Mouse (Mus musculus): ENCODE measurements around the gene Tifab.
"Not testable (repeated sequence)": the region's sequence is repeated elsewhere in the genome, so short reads cannot be mapped to it uniquely, and the experiment has no call there.

Tifab gene

DNA sequence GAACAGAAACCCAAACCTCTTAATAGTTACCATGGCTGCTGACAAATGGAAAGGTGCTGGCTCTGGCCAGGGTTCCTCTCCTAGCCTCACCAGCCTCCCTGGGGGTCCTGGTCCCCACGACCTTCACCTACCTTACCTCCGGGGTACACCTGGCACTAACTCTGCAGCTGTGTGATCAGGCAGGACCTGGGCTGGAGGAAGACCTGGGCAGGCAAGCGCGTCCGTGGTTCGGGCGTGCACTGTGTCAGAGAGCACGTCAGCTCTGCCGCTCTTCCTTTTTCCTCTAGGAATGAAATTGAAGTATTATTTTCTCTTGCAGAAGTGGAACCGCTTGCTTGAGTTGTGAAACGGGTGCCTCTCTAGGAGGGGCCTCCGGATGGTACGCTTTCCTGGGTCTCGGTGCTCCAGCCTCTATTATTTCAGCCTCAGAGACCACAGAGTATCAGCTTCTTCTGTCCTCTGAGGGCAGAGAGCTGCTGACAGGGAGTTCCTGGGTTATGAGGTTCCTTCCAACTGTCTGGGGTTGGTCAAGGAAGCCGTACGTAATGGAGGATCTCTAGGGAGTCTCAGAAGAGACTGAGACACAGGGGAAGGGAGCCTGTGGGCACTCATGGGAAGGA, at the start of gene Tifab:
Tifab (minus strand) TSS at position 470 of the 620 bp plus-strand sequence.
- no peak for DNase-seq (ENCODE audit: low read depth, low spot score)

DNA sequence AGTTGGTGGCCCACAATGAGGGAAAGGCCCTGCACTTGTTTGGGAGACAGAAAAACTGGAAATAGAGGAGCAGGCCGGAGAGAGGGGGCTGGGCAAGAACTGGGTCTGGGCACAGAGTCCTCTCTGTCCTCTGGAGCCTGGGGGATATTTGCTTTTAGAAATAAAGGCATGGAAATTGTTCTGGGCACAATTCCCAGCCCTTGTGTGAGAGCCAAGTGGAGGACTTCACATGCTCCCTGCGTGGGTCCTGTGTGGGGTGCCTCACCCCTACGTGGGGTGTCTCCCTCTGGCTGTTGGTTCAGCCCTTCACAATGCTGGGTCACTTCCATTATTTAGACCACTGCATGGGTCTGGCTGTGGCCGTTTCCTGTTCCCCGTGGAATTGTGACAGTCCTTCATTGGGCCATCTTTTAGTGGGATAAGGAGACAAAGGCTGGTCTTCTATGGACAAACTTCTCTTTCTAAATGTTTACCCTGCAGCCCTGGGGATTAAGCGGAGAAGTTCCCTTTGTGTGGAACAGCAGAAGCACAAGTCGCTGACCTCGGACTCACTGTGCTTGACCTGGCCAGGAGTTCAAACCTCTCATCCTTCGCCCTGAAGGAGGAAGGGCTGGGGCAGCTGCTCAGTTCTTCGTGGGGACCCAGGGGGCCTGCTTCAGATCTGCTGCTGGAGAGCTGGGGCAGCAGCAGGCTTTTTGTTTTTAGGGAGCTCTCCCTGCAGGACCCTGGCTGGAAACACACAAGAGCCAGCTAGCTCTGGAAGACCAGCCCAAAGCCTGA, 47.7 kb upstream of the Tifab start:
- DNase-seq (ENCODE audit: low read depth, low spot score), result no peak

DNA sequence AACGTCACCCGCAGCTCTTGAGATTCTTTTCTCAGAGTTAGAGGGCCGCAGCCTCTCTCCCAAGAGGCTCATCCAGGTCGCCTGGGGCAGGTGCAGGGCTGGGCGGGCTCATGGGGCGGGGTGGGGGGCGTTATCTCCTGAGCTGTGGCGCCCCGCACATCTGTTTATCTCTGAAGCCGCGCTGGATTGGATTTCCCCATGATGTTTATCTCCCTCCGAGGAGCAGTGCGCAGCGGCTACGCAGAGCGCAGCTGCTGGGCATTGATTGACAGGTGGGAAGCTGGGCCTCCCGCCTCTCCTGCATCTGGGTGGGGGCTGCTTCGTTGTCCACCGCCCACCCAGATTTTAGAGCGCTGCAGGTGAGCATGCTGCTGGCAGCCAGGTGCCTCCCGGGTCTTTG, 44.9 kb upstream of the Tifab start:
- DNase-seq (ENCODE audit: low read depth, low spot score), result no peak

DNA sequence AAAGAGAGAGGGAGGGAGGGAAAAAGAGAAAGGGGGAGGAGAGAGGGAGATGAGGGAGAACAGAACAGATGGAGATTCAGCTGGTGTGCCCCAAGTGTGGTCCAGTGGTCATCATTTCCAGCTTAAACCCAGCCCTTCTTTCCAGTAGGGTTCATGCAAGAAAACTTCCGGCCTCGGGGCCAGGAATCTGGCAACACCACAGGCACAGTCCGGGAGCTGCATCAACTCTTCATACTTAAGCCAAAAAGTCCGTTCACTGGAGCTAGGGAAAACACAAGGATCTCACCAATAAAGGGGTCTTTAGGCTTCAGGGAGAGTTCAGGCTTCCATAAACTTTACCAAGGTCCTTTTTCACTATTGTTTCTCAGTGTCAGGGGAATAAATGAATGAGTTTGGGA, 44.2 kb upstream of the Tifab start:
- no peak for DNase-seq (ENCODE audit: low read depth, low spot score)

DNA sequence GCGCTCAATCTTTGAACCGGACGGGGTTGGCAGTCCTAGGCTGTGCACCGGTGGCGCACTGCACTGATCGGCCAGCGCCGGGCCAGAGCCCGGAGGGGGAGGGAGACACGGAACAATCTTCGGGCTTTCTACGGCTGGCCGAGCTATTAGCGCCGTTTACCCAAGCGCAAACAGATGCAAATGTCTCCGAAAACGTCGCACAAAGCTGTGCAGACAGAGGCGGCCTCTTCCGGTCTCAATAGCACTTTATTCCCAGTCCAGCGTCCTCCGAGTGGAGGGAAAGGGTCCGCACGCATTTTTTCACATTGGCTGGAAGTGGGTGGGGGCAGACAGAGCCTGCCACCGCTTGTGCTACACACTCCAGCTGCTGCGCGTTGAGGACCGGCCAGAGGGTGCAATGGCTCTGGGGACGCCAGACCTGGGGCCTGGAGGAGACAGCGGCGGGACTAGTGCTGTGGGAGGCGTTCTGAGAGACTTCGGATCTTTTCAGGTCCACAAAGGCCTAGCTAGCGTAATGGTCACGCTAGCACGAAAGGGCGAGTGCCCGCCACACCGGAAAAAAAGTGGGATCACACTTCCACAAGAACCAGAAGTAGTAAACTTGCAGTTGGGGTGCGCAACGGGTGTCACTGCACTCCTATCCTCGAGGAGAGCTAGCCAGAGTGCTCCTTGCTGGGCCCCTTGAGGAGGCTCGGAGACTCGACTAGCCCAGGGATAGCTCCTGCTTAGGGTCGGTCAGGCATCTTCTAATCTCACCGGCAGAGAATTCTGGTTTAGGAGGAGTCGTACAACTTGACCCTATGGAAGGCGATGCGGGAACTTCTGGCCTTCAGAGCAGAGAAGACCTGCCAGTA, 43.5 kb upstream of the Tifab start:
- no peak for DNase-seq (ENCODE audit: low read depth, low spot score)

DNA sequence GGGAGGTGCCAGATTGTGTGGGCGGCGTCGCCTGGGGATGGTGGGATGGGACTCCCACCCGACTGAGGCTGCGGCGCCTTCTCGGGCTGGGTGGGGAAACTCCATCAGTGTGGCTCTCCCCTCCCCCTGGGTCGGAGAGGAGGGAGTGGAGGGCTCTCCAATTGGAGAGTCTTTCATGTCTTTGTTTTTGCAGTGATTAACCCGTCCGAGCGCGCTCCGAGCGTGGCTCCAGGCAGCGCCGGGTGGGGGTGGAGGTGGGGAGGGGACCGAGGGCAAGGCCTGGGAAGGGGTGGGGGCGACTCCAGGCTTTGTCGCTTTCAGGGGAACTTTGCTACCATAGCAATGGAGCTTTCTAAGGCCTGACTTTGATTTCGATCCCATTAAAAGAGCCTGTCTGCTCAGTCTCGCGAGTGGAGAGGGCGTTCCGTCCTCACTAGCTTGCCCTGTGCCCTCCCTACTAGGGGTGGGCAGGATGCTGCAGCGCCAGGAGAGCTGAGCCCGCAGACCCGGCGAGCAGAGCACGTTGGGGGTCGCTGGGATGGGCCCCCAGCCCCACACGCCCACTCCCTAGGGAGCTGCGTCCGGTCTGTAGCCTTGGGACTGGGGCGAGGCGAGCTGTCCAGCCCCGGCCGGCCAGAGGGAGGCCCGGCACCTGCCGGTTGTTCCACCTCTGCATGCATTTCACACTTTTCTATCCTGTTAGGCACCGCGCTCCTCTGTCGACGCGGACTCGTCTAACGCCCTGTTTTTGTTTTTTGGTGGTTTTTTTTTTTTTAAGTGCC, 42.6 kb upstream of the Tifab start:
- DNase-seq (ENCODE audit: low read depth, low spot score), result no peak

DNA sequence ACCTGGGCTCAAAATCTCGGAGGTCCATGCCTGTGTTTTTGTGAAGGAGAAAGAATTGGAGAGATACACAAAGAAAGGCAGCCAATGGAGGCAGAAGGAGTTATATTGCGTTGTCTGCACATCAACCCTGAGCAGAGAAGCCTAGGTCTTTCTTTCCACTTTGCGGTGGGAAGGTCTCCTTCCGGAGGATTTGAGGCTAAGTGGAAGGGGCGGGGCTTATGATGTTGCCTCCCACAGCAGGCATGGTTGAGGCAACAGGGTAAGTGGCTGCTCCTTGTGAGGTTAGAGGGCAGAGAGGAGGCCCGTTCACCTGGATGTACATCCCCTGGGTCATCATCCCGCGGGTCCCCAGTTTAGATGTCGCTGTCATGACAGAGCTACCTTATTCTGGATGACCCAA, 40.6 kb upstream of the Tifab start:
- no peak for DNase-seq (ENCODE audit: low read depth, low spot score)

DNA sequence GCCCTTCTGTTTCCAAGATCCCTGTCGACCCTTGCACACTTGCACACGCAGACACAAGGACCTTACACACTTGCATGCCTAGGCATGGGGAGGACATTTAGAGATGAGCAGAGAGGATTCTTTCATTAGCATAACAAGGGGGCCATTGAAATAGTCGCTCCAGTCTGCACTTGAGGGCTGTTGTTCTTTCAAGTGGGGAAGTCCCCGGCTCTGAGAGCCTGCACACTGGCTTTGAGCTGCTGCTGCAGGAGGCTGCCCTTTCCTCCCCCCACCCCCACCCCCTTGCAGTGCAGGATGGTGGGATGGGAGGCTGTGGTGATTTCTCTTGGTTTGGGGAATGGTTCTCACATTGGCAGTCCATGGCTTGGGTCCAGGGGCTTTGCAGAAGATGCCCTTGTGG, 37.4 kb upstream of the Tifab start:
- DNase-seq (ENCODE audit: low read depth, low spot score), result no peak

DNA sequence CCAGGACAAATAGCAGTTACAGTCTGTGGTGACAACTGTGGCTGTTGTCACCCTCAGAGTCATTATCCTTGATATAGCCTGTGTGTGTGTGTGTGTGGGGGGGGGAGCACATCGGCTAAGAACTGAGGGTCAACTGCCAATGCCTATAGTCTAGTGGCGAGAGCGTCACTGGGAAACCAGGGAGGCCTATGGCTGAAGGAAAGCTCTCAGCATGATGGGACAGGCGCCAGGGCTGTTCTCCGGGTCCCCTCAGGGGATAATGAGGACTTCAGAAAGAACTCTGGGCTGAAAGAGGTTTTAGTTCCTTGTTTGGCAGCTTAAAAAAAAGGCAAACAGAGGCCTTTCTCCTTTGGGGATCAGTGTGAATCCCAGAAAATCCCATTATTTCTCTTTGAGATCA, 35.9 kb upstream of the Tifab start:
- no peak for DNase-seq (ENCODE audit: low read depth, low spot score)

DNA sequence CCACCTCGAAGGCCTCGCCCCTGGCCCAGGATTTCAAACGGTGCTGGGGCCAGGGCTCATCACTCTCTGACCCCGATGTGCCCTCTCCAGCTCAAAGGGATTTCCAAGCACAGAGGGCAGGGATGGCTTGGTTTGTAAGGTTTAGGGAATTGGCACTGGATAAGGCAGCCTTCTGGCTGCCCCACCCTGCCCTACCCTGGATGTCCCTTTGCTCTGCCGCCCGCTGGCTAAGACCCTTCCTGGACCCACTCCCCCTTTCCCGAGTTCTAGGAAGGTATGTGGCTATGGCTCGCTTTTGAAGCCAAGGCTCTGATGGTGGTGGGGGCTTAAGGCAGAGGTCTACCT, 30.4 kb upstream of the Tifab start:
- DNase-seq (ENCODE audit: low read depth, low spot score), result no peak

DNA sequence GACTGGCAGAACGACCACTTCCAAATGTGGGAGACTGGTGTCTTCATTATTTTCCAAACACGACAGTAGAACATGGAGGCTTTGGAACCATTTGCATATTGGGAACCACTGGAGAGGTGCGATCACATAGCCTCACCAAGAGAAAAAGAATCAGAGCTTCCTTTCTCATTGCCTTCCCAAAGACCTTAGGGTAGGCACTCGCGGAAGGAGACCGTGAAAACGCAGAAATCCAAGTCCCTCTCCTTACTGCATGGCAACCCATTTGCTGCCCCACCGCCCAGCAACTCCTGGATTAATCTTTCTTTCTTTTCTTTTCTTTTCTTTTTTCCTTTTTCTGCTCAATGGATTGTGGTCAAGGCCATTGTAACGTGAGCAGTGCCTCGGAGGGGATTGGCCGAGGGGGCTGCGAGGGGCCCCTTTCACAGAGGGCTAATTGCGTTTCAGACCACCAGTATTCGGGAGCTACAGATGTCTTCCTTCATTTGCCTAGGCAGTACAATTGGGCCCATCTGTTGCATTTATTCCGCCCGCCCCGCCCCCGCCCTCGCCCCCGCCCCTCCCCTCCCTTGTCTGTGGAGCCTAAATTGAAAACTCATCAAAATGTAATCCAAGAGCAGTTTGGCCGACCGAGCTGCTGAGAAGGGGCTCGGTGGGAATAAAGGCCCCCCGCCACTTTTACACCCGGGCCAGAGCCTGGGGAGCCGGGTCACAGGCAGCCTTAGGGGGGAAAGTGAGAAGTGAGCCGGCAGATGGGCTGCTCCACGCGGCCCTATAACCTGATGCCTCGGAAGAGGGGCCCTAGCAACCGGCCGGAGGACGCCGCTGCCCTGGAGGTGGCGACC, 29.8 kb upstream of the Tifab start:
- DNase-seq (ENCODE audit: low read depth, low spot score), result no peak

DNA sequence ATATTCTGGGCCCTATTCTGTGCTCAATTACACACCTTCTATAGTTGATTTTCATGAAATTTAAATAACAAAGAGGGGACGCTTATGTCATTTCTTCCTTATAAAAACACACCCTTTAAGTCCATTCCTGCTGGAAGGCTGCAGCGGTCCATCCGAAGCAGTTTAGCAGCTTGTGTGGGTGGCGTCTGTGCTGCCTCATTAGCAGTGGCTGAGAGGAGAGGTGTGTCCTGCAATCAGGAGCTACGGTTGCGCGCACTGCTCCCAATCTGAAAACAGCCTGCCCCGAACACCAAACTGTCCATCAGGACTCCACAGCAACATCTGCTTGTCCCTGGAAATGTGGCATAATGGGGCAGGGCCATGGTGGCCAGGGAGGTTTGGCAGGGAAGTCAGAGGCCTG, 20.8 kb upstream of the Tifab start:
- DNase-seq (ENCODE audit: low read depth, low spot score), result no peak

DNA sequence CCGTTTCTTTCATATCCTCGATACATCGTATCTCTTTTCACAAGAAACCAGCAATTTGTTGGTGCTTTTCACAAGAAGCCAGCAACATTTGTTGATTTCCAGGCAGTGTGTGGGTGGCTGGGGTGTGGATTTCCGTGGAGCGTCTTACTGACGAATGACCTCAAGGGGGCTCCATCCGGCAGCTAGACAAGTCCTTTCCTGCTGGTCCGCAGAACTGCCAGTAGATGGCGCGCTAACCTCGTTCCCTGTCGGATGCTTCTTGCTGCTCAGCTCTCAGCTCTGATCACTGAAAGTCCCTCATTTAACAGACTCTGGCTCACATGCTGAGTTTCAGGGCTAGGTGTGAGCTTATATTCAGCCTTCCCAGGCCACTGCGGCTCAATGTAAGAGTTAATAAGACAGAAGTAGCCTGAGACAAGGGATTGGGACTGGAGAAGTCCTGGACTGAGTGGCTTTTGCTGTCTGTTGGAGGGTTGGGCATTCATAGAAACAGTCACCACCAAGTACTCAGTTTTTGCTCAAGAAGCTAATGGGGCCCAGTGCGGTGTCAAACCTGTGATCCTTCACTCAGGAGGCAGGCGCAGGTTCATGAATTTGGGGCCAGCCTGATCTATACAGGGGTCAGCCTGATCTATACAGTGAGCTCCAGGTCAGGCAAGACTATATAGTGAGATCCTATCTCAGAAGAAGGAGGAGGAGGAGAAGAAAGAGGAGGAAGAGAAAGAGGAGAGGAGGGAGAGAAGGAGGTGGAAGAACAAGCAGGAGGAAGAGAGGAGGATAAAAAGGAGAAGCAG, 19.0 kb upstream of the Tifab start:
- peak; percentile 95 for DNase-seq (ENCODE audit: low read depth, low spot score)

DNA sequence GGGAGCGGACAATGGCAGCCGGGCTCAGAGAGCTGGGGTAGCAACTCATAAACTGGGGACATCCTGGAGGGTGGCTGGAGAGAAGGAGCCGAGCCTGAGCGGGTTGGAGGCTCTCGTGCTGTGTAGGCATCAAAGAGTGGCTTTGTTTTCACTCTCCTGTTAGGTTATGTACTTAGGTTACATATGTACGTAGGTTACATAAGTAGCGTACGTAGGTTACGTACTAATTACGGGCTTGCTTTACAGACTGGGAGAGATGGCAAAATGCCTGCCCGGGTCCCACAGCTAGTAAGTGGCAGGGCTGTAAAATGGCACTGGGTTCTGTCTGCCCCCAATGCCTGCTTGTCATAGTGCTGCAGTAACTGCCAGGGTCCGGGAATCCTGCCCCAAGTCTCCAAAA, 18.3 kb upstream of the Tifab start:
- no peak for DNase-seq (ENCODE audit: low read depth, low spot score)

DNA sequence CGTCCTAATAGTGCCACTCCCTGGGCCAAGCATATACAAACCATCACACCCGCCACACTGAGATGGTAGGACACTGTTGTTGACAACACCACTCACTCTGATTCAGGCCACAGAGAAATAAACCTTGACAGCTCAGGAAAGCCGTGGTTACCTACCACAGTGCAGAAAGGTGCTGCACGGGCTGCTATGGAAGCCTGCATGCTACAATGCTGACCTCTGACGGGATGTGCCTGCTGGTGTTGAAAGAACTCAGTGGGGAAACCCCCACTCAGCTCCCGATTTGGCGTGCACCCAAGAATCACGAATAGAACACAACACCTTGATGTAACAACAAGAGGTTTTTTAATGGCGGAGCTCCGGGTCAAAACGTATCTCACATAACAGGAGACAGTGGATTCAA, 17.1 kb upstream of the Tifab start:
- not testable (repeated sequence) for DNase-seq (ENCODE audit: low read depth, low spot score)

DNA sequence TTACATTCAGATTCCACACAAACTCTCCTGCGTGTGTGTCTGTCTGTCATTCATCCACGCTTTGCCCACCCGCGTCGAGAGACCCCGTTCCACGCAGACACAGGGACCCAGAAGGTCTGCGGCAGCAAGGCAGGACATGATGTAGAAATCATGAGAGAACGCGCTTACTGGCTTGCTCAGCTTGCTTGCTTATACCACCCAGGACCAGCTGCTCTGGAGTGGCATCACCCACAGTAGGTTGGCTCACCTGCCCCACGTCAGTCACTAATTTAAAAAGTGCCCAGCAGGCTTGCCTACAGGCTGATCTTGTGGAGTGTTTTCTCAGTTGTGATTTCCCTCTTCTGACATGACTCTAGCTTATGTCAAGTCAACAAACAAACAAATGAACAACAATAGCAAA, 15.5 kb upstream of the Tifab start:
- DNase-seq (ENCODE audit: low read depth, low spot score), result not testable (repeated sequence)

DNA sequence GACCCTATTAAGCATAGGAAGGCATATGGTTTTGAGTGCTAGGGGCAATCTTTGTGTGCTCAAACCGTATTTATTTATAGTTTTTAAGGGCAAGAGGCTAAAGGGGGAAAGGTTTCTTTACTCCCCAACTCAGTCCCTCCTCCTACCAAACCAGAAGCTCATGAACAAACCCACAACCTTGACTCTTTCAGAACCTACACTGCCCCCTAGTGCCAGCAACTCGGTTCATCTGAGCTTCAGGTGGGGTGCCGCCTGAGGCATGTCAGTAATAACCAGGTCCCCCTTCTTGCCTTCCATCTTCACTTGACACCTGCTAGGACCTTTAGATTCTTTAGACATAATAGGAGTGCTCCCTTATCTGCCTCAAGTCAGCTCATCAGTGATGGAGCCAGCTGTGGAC, 12.5 kb upstream of the Tifab start:
- DNase-seq (ENCODE audit: low read depth, low spot score), result no peak

DNA sequence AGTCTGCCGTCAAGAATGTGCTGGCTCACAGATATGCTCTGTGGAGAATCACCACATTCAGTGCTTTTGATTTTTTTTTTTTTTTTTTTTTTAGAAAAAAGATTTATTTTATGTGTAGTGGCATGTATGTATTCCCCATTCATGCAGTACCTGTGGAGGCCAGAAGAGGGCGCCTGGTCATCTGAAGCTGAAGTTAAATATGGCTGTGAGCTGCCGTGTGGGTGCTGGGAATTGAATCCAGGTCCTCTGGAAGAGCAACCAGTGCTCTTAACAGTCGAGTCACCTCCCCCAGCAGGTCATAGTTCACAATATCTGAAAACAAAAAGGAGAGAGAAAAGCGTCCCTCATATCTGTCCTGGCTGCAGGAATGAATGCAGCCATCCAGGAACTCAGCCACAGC, 11.0 kb upstream of the Tifab start:
- peak; percentile 18 for DNase-seq (ENCODE audit: low read depth, low spot score)

DNA sequence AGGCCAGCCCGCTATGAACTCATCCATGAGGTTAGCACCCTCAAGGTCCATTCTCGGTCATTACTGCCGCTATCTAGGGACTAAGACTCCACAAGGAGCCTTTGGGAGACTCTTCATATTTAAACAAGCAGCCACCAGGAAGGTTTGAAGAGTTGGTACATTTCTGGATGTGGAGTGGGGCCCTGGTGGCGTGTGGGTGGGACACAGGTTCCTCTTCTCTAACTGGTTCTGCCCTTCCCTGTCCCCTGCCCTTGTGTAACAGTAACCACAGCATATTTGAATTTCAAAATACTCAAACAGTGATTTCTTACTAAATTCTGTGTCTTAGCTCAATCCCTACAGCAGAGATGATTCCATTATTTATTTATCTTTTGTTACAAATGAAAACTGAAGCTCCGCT, 5.0 kb upstream of the Tifab start:
- no peak for DNase-seq (ENCODE audit: low read depth, low spot score)

DNA sequence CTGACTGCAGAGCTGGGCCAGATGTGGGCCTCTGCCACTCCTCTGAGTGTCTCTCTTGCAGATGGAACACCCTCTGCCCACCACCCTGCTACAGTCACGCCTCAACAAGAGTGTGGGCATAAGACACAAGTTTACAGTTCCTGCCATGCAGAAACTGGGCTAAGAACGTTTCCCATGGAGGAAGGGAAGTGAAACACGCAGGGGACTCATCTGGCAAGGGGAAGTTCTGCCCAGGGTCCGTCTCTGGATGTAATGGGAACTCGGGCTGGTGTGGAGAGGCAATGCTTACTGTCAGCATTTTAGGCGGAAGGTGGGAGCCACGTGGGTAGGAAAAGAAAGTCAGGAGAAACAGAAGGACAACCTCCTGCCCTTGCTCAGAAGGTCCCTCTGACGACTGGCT, 2.7 kb upstream of the Tifab start:
- DNase-seq (ENCODE audit: low read depth, low spot score), result no peak

Measured in 3T3-L1 (cell line).